Mouse (Mus musculus) neural tube, postnatal 0 days (tissue): ENCODE measurements around the gene Kbtbd2. TPM values are rescaled to one million over a fixed set of nuclear protein-coding genes. Genes with fewer than 3 reads are reported as not detected.

Experiments
- polyA plus RNA-seq: library from polyadenylated mRNA; unstranded; fragments of >200 nt; fragmentation: Nextera tagmentation; extraction: Ambion mirVana; gene quantifications from 2 replicates; pipeline ENCODE4 v1.2.1, GENCODE M21; 2015

Kbtbd2 gene
- polyA plus RNA-seq: 18.2 and 20.2 TPM in 2 replicates

GRCm38 (mm10) chr6:56797311-56798151 lies at the start of gene Kbtbd2:
TSS of gene Kbtbd2 (minus strand) at chr6:56797813.

GRCm38 (mm10) chr6:56831697-56832406 lies 34.2 kb upstream of the Kbtbd2 start, which contains the start of gene Fkbp9:
TSS of gene Fkbp9 (plus strand) at chr6:56832059.

Other genes with a start within 250 kb of the Kbtbd2 start
- gene Pde1c, start 228.7 kb downstream of the Kbtbd2 start, polyA plus RNA-seq: 5.3 and 6.1 TPM in 2 replicates
- gene Lsm5, start 93.1 kb downstream of the Kbtbd2 start, polyA plus RNA-seq: 84.9 and 106 TPM in 2 replicates
- gene Avl9, start 82.9 kb downstream of the Kbtbd2 start, polyA plus RNA-seq: 15.6 and 16.6 TPM in 2 replicates
- 44.7 and 46.4 TPM in 2 replicates for gene Fkbp9, start 34.2 kb upstream of the Kbtbd2 start, polyA plus RNA-seq
- 136 and 147 TPM in 2 replicates for gene Nt5c3, start 126.1 kb upstream of the Kbtbd2 start, polyA plus RNA-seq
- 0.43 and 0.45 TPM in 2 replicates for gene Vmn1r4, start 126.2 kb upstream of the Kbtbd2 start, polyA plus RNA-seq
- not detected in 2 replicates for gene Vmn1r5, start 172.5 kb upstream of the Kbtbd2 start, polyA plus RNA-seq
- gene Vmn1r6, start 199.4 kb upstream of the Kbtbd2 start, polyA plus RNA-seq: not detected in 2 replicates
- gene Vmn1r7, start 227.5 kb upstream of the Kbtbd2 start, polyA plus RNA-seq: not detected in 2 replicates
- gene Vmn1r8, start 234.5 kb upstream of the Kbtbd2 start, polyA plus RNA-seq: not detected in 2 replicates